Mouse (Mus musculus) CH12.LX (cell line): ENCODE measurements around the gene Rpl38.

Source experiments
- CTCF ChIP-seq, 2 experiments: IDR thresholded peaks in 1 of 2; conservative IDR thresholded peaks in 1 of 2; 2 replicates each; pipeline ENCODE4 v1.5.1; 2011 to 2012; ENCODE audit warnings: low read depth in 2 of 2, low read length in 2 of 2, improper control_type of control experiment in 1 of 2, inconsistent platforms in 1 of 2, mild to moderate bottlenecking in 1 of 2, moderate library complexity in 1 of 2
- E2F4 ChIP-seq: IDR thresholded peaks from 2 replicates; pipeline ENCODE4 v1.6.1; 2011; ENCODE audit warnings: low read depth, low read length, improper control_type of control experiment; ENCODE audit not compliant: insufficient replicate concordance
- EP300 ChIP-seq: IDR thresholded peaks from 2 replicates; pipeline ENCODE4 v1.6.1; 2011; ENCODE audit warnings: low read length, improper control_type of control experiment
- ETS1 ChIP-seq: conservative IDR thresholded peaks from 2 replicates; pipeline ENCODE4 v1.6.1; 2012; ENCODE audit warnings: low read depth, mild to moderate bottlenecking, inconsistent platforms, low read length, improper control_type of control experiment, moderate library complexity
- GABPA ChIP-seq: IDR thresholded peaks from 2 replicates; pipeline ENCODE4 v1.6.1; 2012; ENCODE audit warnings: low read depth, low read length, improper control_type of control experiment, inconsistent platforms; ENCODE audit not compliant: insufficient replicate concordance
- JUND ChIP-seq: conservative IDR thresholded peaks from 2 replicates; pipeline ENCODE4 v1.6.1; 2011; ENCODE audit warnings: low read depth, low read length, improper control_type of control experiment
- MAZ ChIP-seq: IDR thresholded peaks from 2 replicates; pipeline ENCODE4 v1.6.1; 2012; ENCODE audit warnings: low read depth, mild to moderate bottlenecking, inconsistent platforms, low read length, improper control_type of control experiment, moderate library complexity
- MEF2A ChIP-seq: IDR thresholded peaks from 2 replicates; pipeline ENCODE4 v1.6.1; 2014; ENCODE audit warnings: low read depth, mild to moderate bottlenecking, inconsistent platforms, low read length, improper control_type of control experiment, borderline replicate concordance
- NELFE ChIP-seq: IDR thresholded peaks from 2 replicates; pipeline ENCODE4 v1.6.1; 2011; ENCODE audit warnings: low read depth, low read length, improper control_type of control experiment
- POLR2A ChIP-seq: IDR thresholded peaks from 2 replicates; pipeline ENCODE4 v1.6.1; 2011; ENCODE audit warnings: low read depth, mild to moderate bottlenecking, improper control_type of control experiment, low read length
- RAD21 ChIP-seq: IDR thresholded peaks from 2 replicates; pipeline ENCODE4 v1.6.1; 2011; ENCODE audit warnings: low read depth, mild to moderate bottlenecking, low read length, improper control_type of control experiment, moderate library complexity
- ZC3H11A ChIP-seq: IDR thresholded peaks from 2 replicates; pipeline ENCODE4 v1.6.1; 2012; ENCODE audit warnings: low read depth, mild to moderate bottlenecking, inconsistent platforms, low read length, improper control_type of control experiment
- ZMIZ1 ChIP-seq: IDR thresholded peaks from 2 replicates; pipeline ENCODE4 v1.6.1; 2012; ENCODE audit warnings: low read depth, mild to moderate bottlenecking, inconsistent platforms, low read length, improper control_type of control experiment

DNA sequence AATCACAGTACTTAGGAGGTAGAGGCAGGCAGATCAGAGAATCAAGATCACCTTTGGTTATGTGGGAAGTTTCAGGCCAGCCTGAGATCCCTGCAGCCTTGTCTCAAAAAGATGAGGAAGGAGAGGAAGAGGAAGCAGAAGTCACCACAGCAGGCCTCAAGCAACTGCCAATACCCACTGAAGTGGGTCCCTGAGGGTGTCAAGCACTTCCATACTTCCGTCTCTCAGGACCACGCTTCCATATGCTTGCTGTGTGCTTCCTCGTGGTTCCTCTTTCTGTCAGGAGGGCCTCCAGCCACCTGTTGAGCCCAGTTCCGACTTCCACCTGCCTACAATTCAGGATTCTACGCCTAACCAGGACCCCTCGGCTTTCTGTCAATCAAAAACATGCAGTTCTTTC is 14.7 kb upstream of the Rpl38 start:
- TF ChIP-seq CTCF (conservative IDR thresholded peaks at IDR 0.05 in 1 of 2, IDR thresholded peaks at IDR 0.05 in 1 of 2; ENCODE audit: low read depth in 2 of 2, low read length in 2 of 2): no peak
- TF ChIP-seq MAZ: no peak
- no peak for TF ChIP-seq E2F4
- TF ChIP-seq POLR2A: no peak
- TF ChIP-seq JUND: no peak
- TF ChIP-seq MEF2A: no peak
- no peak for TF ChIP-seq ZC3H11A
- no peak for TF ChIP-seq NELFE
- TF ChIP-seq GABPA: no peak
- no peak for TF ChIP-seq RAD21
- no peak for TF ChIP-seq EP300
- TF ChIP-seq ETS1: no peak
- TF ChIP-seq ZMIZ1: no peak
